Mouse (Mus musculus): ENCODE results near the gene Adarb2. TPM values are rescaled to one million over a fixed set of nuclear protein-coding genes. Genes with fewer than 3 reads are reported as not detected.

Gene Adarb2
- total RNA-seq, 2 experiments from 2014 or later, result 16.1 to 27.2 TPM

GRCm38 (mm10) chr13:8479970-8480369 lies 277.3 kb downstream of the Adarb2 start:
- no peak for DNase-seq (ENCODE audit: low spot score in 2 of 2)
- intact Hi-C loops (cut with DNase I), result no loop called here

- no peak for DNase-seq (ENCODE audit: low spot score in 2 of 2)
- intact Hi-C loops (cut with DNase I), result no loop called here
These were observed 278.7 kb downstream of the Adarb2 start for GRCm38 (mm10) chr13:8481347-8481746.

GRCm38 (mm10) chr13:8484592-8485272 lies 282.1 kb downstream of the Adarb2 start:
- no peak for DNase-seq (ENCODE audit: low spot score in 2 of 2)
- intact Hi-C loops (cut with DNase I), result no loop called here

DNA sequence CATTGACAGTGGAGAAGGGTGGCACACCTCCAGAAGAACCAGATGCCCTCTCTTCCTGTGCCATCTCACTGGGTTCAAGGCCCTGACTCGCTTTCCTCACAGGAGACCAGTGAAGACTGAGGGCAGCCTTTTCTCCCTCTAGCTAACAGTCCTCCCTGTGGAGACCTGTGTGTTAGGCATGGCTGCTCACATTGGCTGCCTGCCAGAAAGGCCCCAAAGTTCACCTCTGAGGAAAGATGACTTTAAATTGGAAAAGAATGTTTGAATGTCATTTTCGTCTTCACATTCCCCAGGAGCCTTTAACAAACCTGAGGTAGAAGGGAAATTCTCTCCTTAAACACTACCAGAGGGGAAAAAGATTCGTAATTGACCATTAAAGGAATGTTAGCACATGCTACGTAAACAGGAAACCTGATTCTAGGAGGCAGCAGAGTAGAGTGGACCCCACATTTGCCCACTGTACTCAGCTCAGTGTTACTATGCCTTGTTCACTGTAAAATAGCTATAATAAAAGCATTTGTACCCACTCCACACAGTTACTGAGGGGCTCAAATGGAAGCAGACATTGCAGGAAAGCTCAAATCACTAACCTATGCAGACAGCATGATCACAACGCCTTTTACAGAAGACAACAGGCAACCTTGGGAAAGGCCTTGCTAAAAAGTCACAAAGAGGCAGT lies 285.2 kb downstream of the Adarb2 start:
- no peak for DNase-seq (ENCODE audit: low spot score in 2 of 2)
- intact Hi-C loops (cut with DNase I), result no loop called here

DNA sequence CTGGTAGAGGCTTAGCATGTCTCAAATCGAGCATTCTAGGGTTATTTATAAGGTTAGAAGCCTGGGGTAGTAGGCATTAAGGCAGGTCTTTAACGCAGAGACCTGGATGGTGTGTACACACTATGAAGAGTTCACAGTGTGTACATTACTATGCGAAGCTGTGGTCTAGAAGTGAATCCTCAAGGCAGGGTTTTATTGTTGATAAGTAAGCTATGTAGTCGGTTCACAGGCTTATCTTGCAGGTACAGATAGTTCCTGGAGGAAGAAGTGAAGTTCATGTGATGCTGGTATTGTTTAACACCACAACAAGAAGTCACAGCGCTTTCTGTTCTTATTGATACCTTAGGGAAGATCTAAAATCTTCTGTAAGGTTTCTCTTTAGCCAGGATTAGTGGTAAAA lies 290.7 kb downstream of the Adarb2 start:
- intact Hi-C loops (cut with DNase I), result no loop called here
- DNase-seq (ENCODE audit: low spot score in 2 of 2), result no peak

- intact Hi-C loops (cut with DNase I), result no loop called here
- no peak for DNase-seq (ENCODE audit: low spot score in 2 of 2)
These were observed 296.9 kb downstream of the Adarb2 start for GRCm38 (mm10) chr13:8499551-8499950.

DNA sequence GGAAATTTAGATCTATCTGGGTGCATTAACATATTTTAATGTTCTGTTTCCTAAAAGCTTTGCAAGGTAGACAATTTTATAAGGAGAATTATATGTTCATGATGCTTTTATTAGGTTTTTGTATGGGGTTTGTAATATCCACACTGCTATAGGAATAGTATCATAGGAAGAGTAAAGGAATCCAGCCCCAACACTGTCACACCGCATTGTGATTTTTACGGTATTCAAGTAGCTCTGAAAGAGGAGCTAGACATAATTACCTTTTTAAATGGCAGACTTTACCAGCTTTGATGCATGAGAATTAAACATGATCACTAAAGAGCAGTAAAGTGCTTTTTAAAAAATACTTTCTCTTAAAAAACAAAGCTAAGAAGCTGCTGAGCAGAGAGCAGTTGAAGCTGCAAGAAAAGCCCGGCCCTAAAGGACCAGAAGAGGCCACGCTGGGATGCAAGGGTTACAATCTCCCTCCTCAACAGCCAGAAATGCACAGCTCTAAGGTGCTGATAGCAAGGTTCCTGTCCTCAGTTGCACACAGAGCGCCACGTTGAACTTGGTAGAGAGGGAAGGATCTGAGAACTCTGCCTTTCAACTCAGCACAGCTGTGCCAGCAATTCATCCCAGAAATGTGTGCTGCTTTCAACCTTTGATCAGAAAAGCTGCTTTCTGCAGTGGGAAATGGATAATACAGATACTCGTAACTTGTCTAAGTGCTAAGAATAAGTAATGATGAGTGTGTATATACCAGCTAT lies 308.6 kb downstream of the Adarb2 start:
- DNase-seq (ENCODE audit: low spot score in 2 of 2), result no peak
- intact Hi-C loops (cut with DNase I), result no loop called here

- intact Hi-C loops (cut with DNase I), result no loop called here
- DNase-seq (ENCODE audit: low spot score in 2 of 2), result no peak
These were observed 313.5 kb downstream of the Adarb2 start for GRCm38 (mm10) chr13:8515979-8516715.

DNA sequence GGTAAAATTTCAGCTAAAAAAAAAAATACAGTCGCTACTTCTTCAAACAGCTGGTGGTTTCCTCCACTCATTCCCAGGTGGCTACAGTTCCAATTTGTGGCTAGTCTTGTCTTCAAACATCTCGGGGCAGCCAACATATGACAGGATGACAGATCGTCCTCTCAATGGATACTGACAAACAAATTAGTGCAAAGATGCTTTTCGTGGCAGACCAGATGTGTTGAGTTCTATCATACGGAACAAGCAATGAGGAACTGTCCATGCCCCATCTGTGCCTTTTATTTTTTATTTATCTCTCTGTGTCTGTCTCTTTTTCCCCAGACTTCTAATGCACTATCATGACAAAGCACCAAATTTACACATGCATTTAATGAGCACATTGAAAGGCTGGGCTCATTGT lies 316.5 kb downstream of the Adarb2 start:
- no peak for DNase-seq (ENCODE audit: low spot score in 2 of 2)
- intact Hi-C loops (cut with DNase I), result no loop called here

DNA sequence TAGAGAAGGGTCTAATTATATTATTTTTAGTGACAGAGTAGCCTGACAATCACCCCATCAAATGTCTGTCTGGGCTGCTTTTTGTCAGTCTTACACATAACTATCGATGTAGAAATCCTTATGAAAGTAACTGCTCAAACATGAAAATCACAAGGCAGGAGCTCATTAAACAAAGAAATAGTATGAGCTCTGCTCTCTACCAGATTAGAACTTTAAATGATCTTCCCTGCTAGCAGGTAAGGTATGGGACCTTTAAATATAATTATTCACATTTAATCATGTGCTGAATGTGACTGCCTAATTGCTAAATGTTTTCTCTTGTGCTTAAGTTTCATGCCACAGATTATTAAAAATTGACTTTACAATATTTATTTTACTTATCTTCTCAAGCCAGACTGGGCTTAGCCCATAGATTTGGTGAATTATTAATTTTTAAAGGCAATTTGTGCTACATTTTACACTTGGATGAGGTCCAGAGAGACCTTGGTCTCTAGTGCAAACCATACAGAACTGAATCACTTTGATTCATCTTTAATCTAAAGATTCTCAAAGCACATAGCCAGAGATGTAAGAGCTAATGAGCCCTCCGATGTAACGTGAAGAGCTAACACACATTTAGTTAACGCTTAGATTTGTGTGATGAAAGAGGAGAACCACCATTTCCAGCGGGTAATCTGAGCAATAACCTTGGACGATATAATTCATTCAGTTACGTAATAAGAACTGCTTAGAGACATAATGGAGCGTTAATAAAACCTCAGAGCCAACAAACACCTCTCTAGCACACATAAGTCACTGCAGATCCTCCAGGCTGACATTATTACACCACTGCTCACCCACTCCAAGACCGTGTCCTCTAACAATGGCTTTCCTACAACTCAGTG lies 323.3 kb downstream of the Adarb2 start:
- no peak for DNase-seq (ENCODE audit: low spot score in 2 of 2)
- intact Hi-C loops (cut with DNase I), result no loop called here

DNA sequence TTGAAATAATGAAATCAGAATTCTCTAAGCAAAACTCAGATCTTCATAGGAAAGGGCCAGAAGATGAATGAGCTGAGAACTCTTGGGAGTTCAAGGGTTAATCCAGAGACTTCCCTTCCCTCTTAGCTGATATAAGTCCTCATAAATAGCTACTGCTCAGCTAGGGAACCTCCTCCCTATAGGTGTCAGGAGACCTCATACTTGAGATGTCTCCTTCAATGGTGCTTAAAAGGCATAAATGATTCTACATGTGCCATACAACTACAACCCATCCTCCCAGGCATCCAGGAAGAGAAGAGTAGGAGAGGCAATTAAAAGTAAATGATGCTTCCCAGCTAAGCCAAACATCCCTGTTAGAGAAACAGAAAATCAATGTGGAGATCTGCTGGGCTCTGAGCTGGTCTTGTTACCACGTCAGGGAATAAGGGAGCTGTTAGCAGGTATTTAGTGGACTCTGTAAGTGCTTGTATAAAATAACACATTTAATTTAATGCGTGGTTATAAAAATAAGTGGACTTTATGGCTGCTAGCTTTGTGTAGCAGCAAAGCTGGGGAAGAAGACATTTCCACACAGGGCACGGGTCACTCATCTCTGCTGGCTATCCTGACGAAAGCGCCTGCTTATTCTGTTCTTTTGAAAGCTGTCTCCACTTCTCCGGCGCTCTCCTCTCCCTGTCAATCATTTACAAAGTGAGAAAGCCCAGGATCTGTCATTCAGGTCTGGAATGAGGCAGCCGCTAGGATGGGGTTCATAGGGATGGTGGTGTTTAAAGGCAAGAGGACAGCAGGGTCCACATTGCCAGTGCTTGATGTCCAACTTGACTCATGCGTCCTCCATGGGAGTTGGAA lies 331.8 kb downstream of the Adarb2 start:
- intact Hi-C loops (cut with DNase I), result no loop called here
- DNase-seq (ENCODE audit: low spot score in 2 of 2), result no peak

DNA sequence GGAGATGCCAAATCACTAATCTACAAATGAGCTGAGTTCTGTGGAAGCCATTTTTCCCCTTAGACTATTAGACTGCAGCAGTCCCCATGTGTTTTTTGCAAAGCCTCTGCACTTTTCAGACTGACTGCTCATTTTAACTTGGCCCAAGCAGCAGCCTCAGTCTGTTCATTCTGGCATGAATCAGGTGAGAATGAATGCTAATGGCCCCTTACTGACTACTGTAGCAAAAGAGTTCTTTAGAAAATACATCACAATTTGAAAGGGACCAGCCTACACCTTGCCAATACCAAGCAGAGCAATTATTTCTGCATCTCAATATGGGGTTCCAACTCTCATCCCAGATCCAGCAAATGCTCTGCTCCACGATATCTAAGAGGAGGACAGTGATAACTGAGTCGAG lies 335.8 kb downstream of the Adarb2 start:
- DNase-seq (ENCODE audit: low spot score in 2 of 2), result no peak
- intact Hi-C loops (cut with DNase I), result no loop called here

- no peak for DNase-seq (ENCODE audit: low spot score in 2 of 2)
- intact Hi-C loops (cut with DNase I), result no loop called here
These were observed 336.2 kb downstream of the Adarb2 start for GRCm38 (mm10) chr13:8538896-8539295.

- DNase-seq (ENCODE audit: low spot score in 2 of 2), result no peak
- intact Hi-C loops (cut with DNase I), result no loop called here
These were observed 340.0 kb downstream of the Adarb2 start for GRCm38 (mm10) chr13:8542684-8543083.

- intact Hi-C loops (cut with DNase I), result no loop called here
- DNase-seq (ENCODE audit: low spot score in 2 of 2), result no peak
These were observed 349.6 kb downstream of the Adarb2 start for GRCm38 (mm10) chr13:8552242-8552641.

GRCm38 (mm10) chr13:8557784-8558183 lies 355.1 kb downstream of the Adarb2 start:
- intact Hi-C loops (cut with DNase I), result no loop called here
- no peak for DNase-seq (ENCODE audit: low spot score in 2 of 2)

DNA sequence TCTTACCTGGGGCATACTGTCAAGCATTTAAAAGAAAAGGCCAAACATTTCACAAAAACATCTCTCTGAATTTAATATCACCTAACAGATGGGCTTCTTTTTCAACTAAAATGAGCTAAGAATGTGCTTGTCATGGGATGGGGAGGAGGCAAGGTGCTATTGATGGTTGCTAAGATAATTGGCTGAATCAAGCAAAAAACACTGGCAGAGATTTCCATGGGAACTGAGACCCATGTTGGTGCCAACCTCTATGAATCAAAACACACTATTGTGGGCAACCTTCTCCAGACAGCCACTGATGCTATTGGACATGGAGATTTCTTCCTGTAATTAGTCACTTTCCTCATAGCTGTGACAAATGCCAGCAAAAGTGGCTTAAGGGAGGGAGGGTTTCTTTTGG lies 357.8 kb downstream of the Adarb2 start:
- intact Hi-C loops (cut with DNase I), result no loop called here
- no peak for DNase-seq (ENCODE audit: low spot score in 2 of 2)

- no peak for DNase-seq (ENCODE audit: low spot score in 2 of 2)
- intact Hi-C loops (cut with DNase I), result no loop called here
These were observed 360.5 kb downstream of the Adarb2 start for GRCm38 (mm10) chr13:8563161-8563560.

Data from left cerebral cortex, postnatal 36 days (tissue).